Mouse (Mus musculus) urinary bladder, adult 18-20 months (tissue): ENCODE results near the gene Tyrobp.

Experiments
- DNase-seq, 2 experiments: peaks; one replicate each; pipeline ENCODE4 v3.0.0; 2022; ENCODE audit warnings: low spot score in 2 of 2, mixed read lengths in 2 of 2

Gene Tyrobp

GRCm38 (mm10) chr7:30463568-30463967, 50.0 kb downstream of the Tyrobp start:
- DNase-seq: no peak

GRCm38 (mm10) chr7:30463996-30464395, 50.4 kb downstream of the Tyrobp start:
- DNase-seq: no peak

GRCm38 (mm10) chr7:30464816-30465300, 51.3 kb downstream of the Tyrobp start:
- DNase-seq: no peak
